Mouse (Mus musculus) Patski (cell line): ENCODE measurements around the gene Slc6a19. TPM values are rescaled to one million over a fixed set of nuclear protein-coding genes. Genes with fewer than 3 reads are reported as not detected.

ENCODE experiments used
- ATAC-seq: fragments of 100-300 bp; one replicate; pipeline ENCODE4 v1.8.0; 2021
- CTCF ChIA-PET: fragments of 350-600 bp; sonication (Branson Sonifier 250); formaldehyde crosslinking; loops from one replicate; lab custom pipeline; 2022; ENCODE audit warnings: inconsistent platforms; lab: Charles Lee
- POLR2A ChIA-PET: fragments of 350-600 bp; sonication (Branson Sonifier 250); formaldehyde crosslinking; loops from one replicate; lab custom pipeline; 2022; ENCODE audit warnings: antibody characterized with exemption, inconsistent platforms; lab: Charles Lee
- DNase-seq: peaks from one replicate; pipeline ENCODE4 v3.0.0-alpha.2; 2011; ENCODE audit warnings: low read depth, low spot score
- H3K27me3 ChIP-seq: fragments of 371-371 bp; one replicate; pipeline ENCODE4 v1.5.1; 2021
- CTCF ChIP-seq: fragments of 100-300 bp; IDR thresholded peaks from one replicate; pipeline ENCODE4 v1.5.1; 2021
- in situ Hi-C: fragments of 300-500 bp; cut with MboI; formaldehyde crosslinking; loops from 3 replicates; pipeline ENCODE4 v1.11.1; 2018; ENCODE audit warnings: low pct_unique_long_range_greater_than_20kb, mixed read lengths
- polyA plus RNA-seq: library from polyadenylated mRNA; unstranded; gene quantifications from one replicate; pipeline ENCODE4 v1.2.3, GENCODE M21; 2021

Gene Slc6a19
- polyA plus RNA-seq, 1 experiment from 2014 or later = 20.4 TPM

DNA sequence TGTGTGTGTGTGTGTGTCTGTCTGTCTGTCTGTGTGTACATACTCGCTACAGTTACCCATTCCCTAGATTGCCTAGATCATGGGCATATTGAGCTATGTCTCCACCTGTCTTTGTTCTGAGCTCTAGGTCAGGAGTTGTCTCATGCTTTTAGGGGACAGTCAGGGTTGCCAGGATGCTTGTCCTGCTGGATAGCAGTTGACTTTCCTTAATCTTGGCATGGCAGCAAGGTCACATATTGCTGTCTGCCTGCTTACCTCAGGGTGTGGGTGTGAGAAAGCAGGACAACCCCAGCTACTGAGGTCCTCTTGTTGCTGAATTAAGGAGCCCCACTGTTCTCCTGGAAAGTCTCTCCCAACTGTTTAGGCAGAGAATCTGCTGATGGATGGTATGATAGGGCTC lies 29.7 kb upstream of the Slc6a19 start:
- CTCF ChIA-PET = interaction anchor here (0.7 to 1.2 kb wide), 2 partner anchors 42 to 86 kb away, joined by 3 read pairs; no protein-coding TSS in a partner anchor
- TF ChIP-seq CTCF = no peak
- in situ Hi-C loops = no loop called here
- no peaks in the 10 kb centered on the region for H3K27me3 ChIP-seq
- POLR2A ChIA-PET = no interaction called here
- DNase-seq (no peak), ATAC-seq (no peak)

DNA sequence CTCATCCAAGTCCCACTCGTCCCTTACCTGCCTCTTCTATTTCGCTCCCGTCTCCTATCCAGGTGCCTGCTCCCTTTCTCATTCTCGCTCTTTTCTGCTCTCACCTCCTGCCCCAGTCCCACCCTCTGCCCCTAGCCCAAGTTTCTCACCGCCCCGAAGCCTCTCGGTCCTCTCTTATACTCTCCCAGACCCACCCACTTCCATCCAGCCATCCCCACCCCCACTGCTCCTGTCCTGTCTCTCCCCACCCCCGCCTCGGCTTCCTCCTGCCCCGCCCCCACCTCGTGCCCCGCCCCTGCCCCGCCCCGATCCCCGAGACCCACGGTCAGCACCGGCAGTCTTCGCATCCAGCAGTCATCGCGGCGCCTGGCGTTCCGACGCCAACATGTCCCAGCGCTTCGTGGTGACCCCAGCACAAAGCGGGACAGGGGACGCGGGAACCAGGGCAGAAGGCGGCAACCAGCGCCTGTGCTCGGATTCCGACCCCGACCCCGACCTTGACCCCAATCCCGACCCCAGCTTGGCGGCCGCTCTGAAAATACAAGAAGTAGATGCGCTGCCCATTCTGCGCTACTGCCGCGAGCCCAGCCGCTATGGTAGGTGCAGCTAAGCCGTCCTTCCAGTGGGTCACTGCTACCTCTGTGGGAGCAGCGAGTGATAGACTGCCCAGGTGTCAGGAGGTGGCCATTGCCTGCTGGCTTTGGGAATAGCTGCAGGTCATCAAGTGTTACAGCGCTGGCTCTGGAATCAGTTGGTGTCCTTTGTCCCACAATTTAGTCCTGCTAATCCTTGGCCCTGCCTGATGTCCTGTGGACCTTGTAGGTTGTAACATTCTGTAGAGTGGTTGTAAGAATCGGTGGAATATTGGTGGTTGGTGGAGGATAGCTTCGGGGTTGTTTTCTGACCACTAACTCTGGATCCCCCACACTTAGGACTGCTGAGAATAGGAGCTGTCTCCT lies 28.4 kb upstream of the Slc6a19 start, which contains the start of gene Slc12a7:
Gene Slc12a7, plus strand, starts transcription at position 353 of the 959 bp plus-strand sequence.
- ChIA-PET POLR2A (no interaction called here), CTCF (no interaction called here)
- in situ Hi-C loops = no loop called here
- H3K27me3 ChIP-seq = no peaks in the 10 kb centered on the region
- TF ChIP-seq CTCF = no peak
- ATAC-seq (no peak), DNase-seq (no peak)

DNA sequence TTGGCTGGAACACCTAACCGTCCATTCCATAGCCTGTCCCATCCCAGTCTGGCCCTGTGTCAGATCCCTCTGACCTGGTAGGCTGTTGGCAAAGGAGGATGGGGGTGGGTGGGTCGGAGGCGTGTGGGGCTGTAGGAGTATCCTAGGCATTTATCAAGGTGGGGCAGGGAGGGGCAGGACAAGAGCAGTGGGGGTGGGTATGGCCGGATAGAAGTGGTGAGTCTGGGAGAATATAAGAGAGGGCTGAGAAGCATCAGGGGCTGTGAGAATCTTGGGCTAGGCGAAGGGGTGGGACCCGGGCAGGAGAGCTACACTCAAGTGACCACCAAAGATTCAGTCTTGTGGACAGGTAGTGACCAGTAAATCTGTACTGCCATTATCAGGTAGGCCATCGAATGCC lies 27.6 kb upstream of the Slc6a19 start:
- ChIA-PET POLR2A (no interaction called here), CTCF (interaction anchor here (1.2 to 1.9 kb wide), 2 partner anchors 16 to 89 kb away, joined by 4 to 5 read pairs; no protein-coding TSS in a partner anchor)
- H3K27me3 ChIP-seq = no peaks in the 10 kb centered on the region
- ATAC-seq = no peak
- DNase-seq = no peak
- in situ Hi-C loops = no loop called here
- no peak for TF ChIP-seq CTCF

- DNase-seq = no peak
- no peaks in the 10 kb centered on the region for H3K27me3 ChIP-seq
- ChIA-PET POLR2A (no interaction called here), CTCF (interaction anchor here (1.0 to 1.9 kb wide), 3 partner anchors 13 to 91 kb away, joined by 4 to 5 read pairs (median 4); no protein-coding TSS in a partner anchor)
- in situ Hi-C loops = no loop called here
- ATAC-seq = no peak
- no peak for TF ChIP-seq CTCF
Measured at GRCm38 (mm10) chr13:73730913-73731312, 26.2 kb upstream of the Slc6a19 start.

- CTCF ChIA-PET = no interaction called here
- no peak for TF ChIP-seq CTCF
- POLR2A ChIA-PET = no interaction called here
- ATAC-seq (no peak), DNase-seq (no peak)
- in situ Hi-C loops = no loop called here
- H3K27me3 ChIP-seq = no peaks in the 10 kb centered on the region
Measured at GRCm38 (mm10) chr13:73728633-73729032, 24.0 kb upstream of the Slc6a19 start.

GRCm38 (mm10) chr13:73727621-73728025 lies 23.0 kb upstream of the Slc6a19 start:
- no peak for ATAC-seq
- CTCF ChIA-PET = no interaction called here
- H3K27me3 ChIP-seq = no peaks in the 10 kb centered on the region
- POLR2A ChIA-PET = no interaction called here
- in situ Hi-C loops = no loop called here
- TF ChIP-seq CTCF = no peak
- DNase-seq = no peak

GRCm38 (mm10) chr13:73725315-73725714 lies 20.6 kb upstream of the Slc6a19 start:
- H3K27me3 ChIP-seq = no peaks in the 10 kb centered on the region
- TF ChIP-seq CTCF = no peak
- ChIA-PET CTCF (interaction anchor here (1.1 to 4.1 kb wide), 5 partner anchors 11 to 96 kb away, joined by 4 to 34 read pairs (median 4); no protein-coding TSS in a partner anchor), POLR2A (no interaction called here)
- ATAC-seq (no peak), DNase-seq (no peak)
- in situ Hi-C loops = no loop called here

DNA sequence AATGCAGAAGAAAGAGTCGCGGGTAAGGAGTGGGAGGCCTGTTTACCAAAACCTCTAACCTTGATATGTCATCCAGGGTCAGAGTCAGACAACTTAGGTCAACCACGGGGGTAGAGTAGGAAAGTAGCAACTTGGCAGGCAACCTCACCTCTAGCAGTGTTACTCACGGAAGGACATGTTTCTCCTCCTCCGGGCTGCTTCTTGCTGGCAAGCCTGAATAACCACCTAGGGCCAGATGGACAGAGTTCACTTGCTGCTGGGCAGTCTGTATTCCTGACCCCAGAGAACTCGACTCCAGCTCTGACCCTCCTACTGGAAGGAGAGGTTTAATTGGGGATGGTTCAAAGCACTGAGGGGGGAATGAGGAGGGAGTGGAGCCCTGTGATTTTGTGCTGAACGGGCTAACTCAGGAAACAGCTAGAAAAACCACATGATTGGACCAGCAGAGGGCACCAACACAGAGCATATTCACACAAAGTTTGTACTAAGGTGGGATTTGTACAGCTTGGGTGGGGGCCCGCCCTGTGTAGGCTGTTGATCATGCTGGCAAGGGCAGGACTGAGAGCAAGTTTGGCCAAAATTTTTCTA lies 18.5 kb upstream of the Slc6a19 start:
- in situ Hi-C loops = loop anchor here (5.0 kb wide), 2 partner anchors 104 to 184 kb away; no protein-coding TSS in a partner anchor
- peak; percentile 71 for ATAC-seq
- H3K27me3 ChIP-seq = no peaks in the 10 kb centered on the region
- CTCF ChIA-PET = interaction anchor here (1.1 to 4.1 kb wide), 9 partner anchors 9 to 104 kb away, joined by 3 to 34 read pairs (median 6); no protein-coding TSS in a partner anchor
- POLR2A ChIA-PET = interaction anchor here (0.6 to 1.0 kb wide), 2 partner anchors 99 to 103 kb away, joined by 3 read pairs; no protein-coding TSS in a partner anchor
- no peak for DNase-seq
- TF ChIP-seq CTCF = peak; percentile 81

- no peak for DNase-seq
- CTCF ChIA-PET = interaction anchor here (0.8 to 4.2 kb wide), 3 partner anchors 28 to 188 kb away, joined by 3 to 28 read pairs (median 4); no protein-coding TSS in a partner anchor
- ATAC-seq = no peak
- H3K27me3 ChIP-seq = no peaks in the 10 kb centered on the region
- POLR2A ChIA-PET = no interaction called here
- no peak for TF ChIP-seq CTCF
- in situ Hi-C loops = loop anchor here (5.0 kb wide), 2 partner anchors 107 to 187 kb away; no protein-coding TSS in a partner anchor
Measured at GRCm38 (mm10) chr13:73720241-73720640, 15.6 kb upstream of the Slc6a19 start.

GRCm38 (mm10) chr13:73718225-73718624 lies 13.6 kb upstream of the Slc6a19 start:
- peak; percentile 73 for TF ChIP-seq CTCF
- DNase-seq (no peak), ATAC-seq (no peak)
- CTCF ChIA-PET = interaction anchor here (0.7 to 4.2 kb wide), 14 partner anchors 9 to 222 kb away, joined by 3 to 28 read pairs (median 4); no protein-coding TSS in a partner anchor
- in situ Hi-C loops = no loop called here
- H3K27me3 ChIP-seq = no peaks in the 10 kb centered on the region
- POLR2A ChIA-PET = no interaction called here
